Mouse (Mus musculus) C2C12 (cell line): ENCODE results near the gene Trp53. TPM values are rescaled to one million over a fixed set of nuclear protein-coding genes. Genes with fewer than 3 reads are reported as not detected.
A peak's percentile ranks its signal among the peaks of the same experiment; 100 is the strongest.

Experiments
- H3K27me3 ChIP-seq: one replicate; pipeline ENCODE4 v1.6.1; 2011; ENCODE audit not compliant: control insufficient read depth, insufficient read depth, insufficient read length
- H3K36me3 ChIP-seq: one replicate; pipeline ENCODE4 v1.6.1; 2011; ENCODE audit not compliant: control insufficient read depth, insufficient read depth
- H3K4me3 ChIP-seq: one replicate; pipeline ENCODE4 v1.5.1; 2011; ENCODE audit warnings: mild to moderate bottlenecking, control low read depth; ENCODE audit not compliant: poor library complexity, insufficient read depth, severe bottlenecking
- H3K79me2 ChIP-seq: one replicate; pipeline ENCODE4 v1.6.1; 2011; ENCODE audit not compliant: control insufficient read depth, insufficient read depth
- H3K79me3 ChIP-seq: one replicate; pipeline ENCODE4 v1.6.1; 2011; ENCODE audit warnings: low read depth, control low read depth
- H3ac ChIP-seq: one replicate; pipeline ENCODE3; 2011; ENCODE audit warnings: low read depth; ENCODE audit not compliant: control insufficient read depth, insufficient read length
- CEBPB ChIP-seq: IDR thresholded peaks from one replicate; pipeline ENCODE4 v1.6.1; 2011; ENCODE audit warnings: low read depth, mild to moderate bottlenecking, control low read depth, moderate library complexity
- CTCF ChIP-seq: IDR thresholded peaks from one replicate; pipeline ENCODE4 v1.5.1; 2011; ENCODE audit not compliant: control insufficient read depth, insufficient read depth, insufficient read length
- FOSL1 ChIP-seq: IDR thresholded peaks from one replicate; pipeline ENCODE4 v1.8.0; 2011; ENCODE audit warnings: mild to moderate bottlenecking, low read length; ENCODE audit not compliant: poor library complexity, insufficient read depth, severe bottlenecking
- MAX ChIP-seq: IDR thresholded peaks from one replicate; pipeline ENCODE4 v1.6.1; 2011; ENCODE audit warnings: mild to moderate bottlenecking, control low read depth
- MYOD1 ChIP-seq: IDR thresholded peaks from one replicate; pipeline ENCODE4 v1.6.1; 2011; ENCODE audit warnings: low read depth; ENCODE audit not compliant: control insufficient read depth, insufficient read length
- MYOG ChIP-seq: IDR thresholded peaks from one replicate; pipeline ENCODE4 v1.6.1; 2011; ENCODE audit not compliant: control insufficient read depth, insufficient read length; ENCODE audit errors: extremely low read depth
- USF1 ChIP-seq: IDR thresholded peaks from one replicate; pipeline ENCODE4 v1.6.1; 2011; ENCODE audit warnings: low read depth, mild to moderate bottlenecking, control low read depth, moderate library complexity
- polyA plus RNA-seq: library from polyadenylated mRNA; unstranded; fragments of >200 nt; fragmentation: generic; extraction: Trizol; gene quantifications from one replicate; pipeline ENCODE4 v1.2.1, GENCODE M21; 2012; ENCODE audit warnings: missing spikeins

The Trp53 gene
- polyA plus RNA-seq, 1 experiment: 226 TPM

- peaks cover 54% of the 10 kb centered on the region for H3K36me3 ChIP-seq
- no peaks in the 10 kb centered on the region for H3K27me3 ChIP-seq
- peaks cover 3% of the 10 kb centered on the region for H3K79me3 ChIP-seq
- H3K4me3 ChIP-seq: no peak overlapping the region
- H3K79me2 ChIP-seq: peaks cover 20% of the 10 kb centered on the region
- no peak for TF ChIP-seq CEBPB
- no peak for TF ChIP-seq FOSL1
- TF ChIP-seq USF1: no peak
- no peak for TF ChIP-seq MYOD1
- H3ac ChIP-seq: no peak overlapping the region
Measured at GRCm38 (mm10) chr11:69565131-69565530, 15.0 kb upstream of the Trp53 start.

GRCm38 (mm10) chr11:69575220-69575619, 4.9 kb upstream of the Trp53 start:
- H3K79me3 ChIP-seq: peaks cover 51% of the 10 kb centered on the region
- H3K36me3 ChIP-seq: peaks cover 52% of the 10 kb centered on the region
- no peak overlapping the region for H3ac ChIP-seq
- TF ChIP-seq MYOG (no peak), CEBPB (no peak)
- no peak overlapping the region for H3K4me3 ChIP-seq
- no peaks in the 10 kb centered on the region for H3K27me3 ChIP-seq
- peaks cover 89% of the 10 kb centered on the region for H3K79me2 ChIP-seq

GRCm38 (mm10) chr11:69576307-69576706, 3.9 kb upstream of the Trp53 start:
- Histone ChIP-seq H3K4me3 (no peak overlapping the region), H3ac (no peak overlapping the region), H3K36me3 (peaks cover 42% of the 10 kb centered on the region), H3K27me3 (no peaks in the 10 kb centered on the region), H3K79me2 (peaks cover 89% of the 10 kb centered on the region), H3K79me3 (peaks cover 60% of the 10 kb centered on the region)
- no peak for TF ChIP-seq USF1
- no peak for TF ChIP-seq FOSL1
- TF ChIP-seq MAX: no peak
- no peak for TF ChIP-seq CTCF
- TF ChIP-seq CEBPB: no peak

GRCm38 (mm10) chr11:69578301-69578700, 1.9 kb upstream of the Trp53 start:
- no peak for TF ChIP-seq MAX
- TF ChIP-seq MYOD1: no peak
- no peak for TF ChIP-seq CTCF
- no peak for TF ChIP-seq CEBPB
- TF ChIP-seq USF1: no peak
- no peak for TF ChIP-seq FOSL1
- TF ChIP-seq MYOG: no peak
- Histone ChIP-seq H3K79me2 (peaks cover 89% of the 10 kb centered on the region), H3K27me3 (no peaks in the 10 kb centered on the region), H3K4me3 (peak overlapping the region; percentile 92), H3ac (peak overlapping the region; percentile 85), H3K79me3 (peaks cover 71% of the 10 kb centered on the region), H3K36me3 (peaks cover 45% of the 10 kb centered on the region)

GRCm38 (mm10) chr11:69579128-69580017, 786 bp upstream of the Trp53 start:
- H3ac ChIP-seq: peak overlapping the region; percentile 85
- H3K79me2 ChIP-seq: peaks cover 89% of the 10 kb centered on the region
- peaks cover 76% of the 10 kb centered on the region for H3K79me3 ChIP-seq
- no peaks in the 10 kb centered on the region for H3K27me3 ChIP-seq
- H3K36me3 ChIP-seq: peaks cover 50% of the 10 kb centered on the region
- H3K4me3 ChIP-seq: peak overlapping the region; percentile 98
- TF ChIP-seq CTCF (peak; percentile 98), MYOG (no peak), FOSL1 (no peak), MAX (peak; percentile 34), MYOD1 (no peak), USF1 (no peak), CEBPB (no peak)

- TF ChIP-seq CEBPB (no peak), MYOD1 (no peak), FOSL1 (no peak), USF1 (no peak), MYOG (no peak), MAX (no peak), CTCF (no peak)
- peak overlapping the region; percentile 64 for H3ac ChIP-seq
- H3K36me3 ChIP-seq: peaks cover 50% of the 10 kb centered on the region
- no peaks in the 10 kb centered on the region for H3K27me3 ChIP-seq
- H3K4me3 ChIP-seq: peak overlapping the region; percentile 98
- H3K79me2 ChIP-seq: peaks cover 89% of the 10 kb centered on the region
- H3K79me3 ChIP-seq: peaks cover 76% of the 10 kb centered on the region
Measured at GRCm38 (mm10) chr11:69580572-69581146, 500 bp downstream of the Trp53 start.
